Mouse (Mus musculus) heart, adult 18-20 months (tissue): ENCODE data around the gene 4833439L19Rik. TPM values are rescaled to one million over a fixed set of nuclear protein-coding genes. Genes with fewer than 3 reads are reported as not detected.
A peak's percentile ranks its signal among the peaks of the same experiment; 100 is the strongest.

Experiments
- DNase-seq, 2 experiments: peaks; one replicate each; pipeline ENCODE4 v3.0.0; 2021 to 2022; ENCODE audit warnings: mixed read lengths in 1 of 2
- microRNA-seq, 2 experiments: library from miRNA; unstranded; fragments of <30 nt; microRNA quantifications; one replicate each; pipeline ENCODE4 v1.2.0; 2022
- total RNA-seq, 2 experiments: library from RNA; stranded (reverse); gene quantifications; 2 replicates each; pipeline ENCODE4 v1.2.3; 2021

4833439L19Rik gene
- total RNA-seq, 2 experiments from 2014 or later, result 94.5 to 102 TPM

DNA sequence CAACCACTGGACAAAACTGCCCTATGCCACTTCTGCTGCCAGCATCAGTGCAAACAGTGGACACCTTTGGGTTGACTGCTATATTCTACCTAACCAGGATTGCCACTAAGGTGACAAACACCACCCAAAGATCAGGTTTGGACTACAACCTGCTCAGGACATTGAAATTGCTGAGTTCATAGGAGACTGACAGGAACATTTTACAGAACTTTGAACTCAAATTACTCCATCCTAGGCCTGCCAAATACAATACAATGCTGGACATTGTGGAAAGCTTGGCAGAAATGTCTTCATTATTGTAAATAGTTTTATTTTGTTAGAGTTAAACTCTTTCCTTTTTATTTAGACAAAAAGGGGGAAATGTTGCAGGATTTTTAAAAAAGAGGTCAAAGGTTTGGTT, 44.1 kb downstream of the 4833439L19Rik start:
- DNase-seq, result no peak

- peak in 1 of 2 experiments; percentile 17 for DNase-seq
These were observed 45.0 kb downstream of the 4833439L19Rik start for GRCm38 (mm10) chr13:54520221-54520620.

DNA sequence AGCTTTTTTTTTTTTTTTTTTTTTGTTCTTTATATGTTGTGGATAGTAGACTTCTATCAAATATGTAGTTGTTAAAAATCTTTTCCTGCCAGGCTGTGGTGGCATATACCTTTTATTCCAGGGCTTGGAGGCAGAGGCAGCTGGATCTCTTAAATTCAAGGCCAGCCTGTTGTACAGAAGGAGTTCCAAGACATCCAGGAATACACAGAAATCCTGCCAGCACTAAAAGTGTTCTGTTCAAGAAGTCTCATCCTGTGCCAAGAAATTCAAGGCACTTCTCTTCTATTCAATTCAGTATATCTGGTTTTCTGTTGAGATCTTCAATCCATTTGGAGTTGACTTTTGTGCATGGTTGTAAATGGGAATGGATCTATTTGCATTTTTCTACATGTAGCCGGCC, 59.3 kb downstream of the 4833439L19Rik start:
- no peak for DNase-seq

DNA sequence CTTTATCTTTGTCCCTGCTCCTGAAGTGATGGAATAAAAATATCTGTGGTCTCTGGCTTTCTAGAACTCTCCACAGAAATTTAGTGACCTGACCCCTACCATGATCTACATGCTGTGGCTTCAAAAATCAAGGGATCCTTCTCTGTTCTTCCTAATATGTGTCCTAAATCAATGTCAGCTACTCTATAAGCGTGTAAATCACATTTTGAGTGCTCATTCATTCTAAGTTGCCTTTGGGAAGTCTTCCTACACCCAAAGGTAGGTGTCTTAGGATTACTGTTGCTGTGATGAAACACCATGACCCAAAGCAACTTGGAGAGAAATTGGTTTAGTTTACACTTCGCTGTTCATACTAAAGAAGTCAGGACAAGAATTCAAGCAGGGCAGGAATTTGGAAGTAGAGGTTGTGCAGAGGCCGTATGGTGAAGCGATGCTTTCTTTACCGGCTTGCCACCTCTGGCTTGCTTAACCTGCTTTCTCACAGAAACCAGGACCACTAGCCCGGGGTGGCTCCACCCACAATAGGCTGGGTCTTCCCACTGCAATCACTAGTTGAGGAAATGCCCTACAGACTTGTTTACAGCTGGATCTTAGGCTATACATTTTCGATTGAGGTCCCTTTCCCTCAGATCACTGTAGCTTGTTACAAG, 60.5 kb downstream of the 4833439L19Rik start:
- no peak for DNase-seq

DNA sequence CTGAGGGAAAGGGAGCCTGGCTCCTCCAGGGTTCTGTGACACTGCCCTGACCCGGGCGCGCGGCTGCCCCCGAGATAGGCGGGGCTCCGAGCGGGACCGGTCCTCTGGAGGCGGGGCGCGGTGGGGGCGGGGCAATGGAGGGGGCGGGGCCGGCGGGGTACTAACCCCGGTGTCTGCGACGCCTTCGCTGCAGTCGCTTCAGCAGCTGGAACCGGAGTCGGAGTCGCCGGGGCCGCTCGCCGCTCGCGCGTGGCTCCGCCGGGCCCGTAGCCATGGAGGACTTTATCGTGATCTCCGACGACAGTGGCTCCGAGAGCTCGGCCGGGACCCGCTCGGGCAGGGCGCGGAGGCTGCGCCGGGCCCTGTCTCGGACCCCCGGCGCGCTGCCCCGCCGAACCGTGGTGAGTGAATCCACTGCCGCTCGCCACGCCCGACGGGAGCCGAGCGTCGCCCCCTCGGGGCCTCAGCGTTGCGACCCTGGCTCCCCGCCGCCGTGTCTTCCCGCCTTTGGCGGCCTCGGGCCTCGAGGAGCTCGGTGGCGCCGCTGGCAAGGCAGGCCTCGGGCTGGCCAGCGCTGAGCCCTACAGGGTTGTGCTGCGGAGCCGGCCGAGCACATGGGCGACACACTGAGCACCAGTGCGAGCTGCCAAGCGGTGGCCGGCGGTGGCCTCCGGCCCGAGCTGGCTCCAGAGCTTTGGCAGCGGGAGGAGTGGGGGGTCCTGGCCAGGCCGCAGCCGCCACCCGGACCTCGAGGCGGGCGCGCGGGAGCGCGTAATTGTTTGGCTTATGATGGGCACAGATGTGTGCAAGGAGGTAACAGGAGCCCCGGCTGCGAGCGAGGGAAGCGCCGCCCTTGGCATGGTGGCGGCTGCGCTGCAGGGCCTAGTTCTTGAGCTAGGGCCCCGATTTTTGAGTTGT, 61.4 kb downstream of the 4833439L19Rik start, which contains the start of gene Simc1:
TSS of gene Simc1 (plus strand) at position 176 of the 918 bp plus-strand sequence.
- DNase-seq, result peak; percentile 80 to 83

DNA sequence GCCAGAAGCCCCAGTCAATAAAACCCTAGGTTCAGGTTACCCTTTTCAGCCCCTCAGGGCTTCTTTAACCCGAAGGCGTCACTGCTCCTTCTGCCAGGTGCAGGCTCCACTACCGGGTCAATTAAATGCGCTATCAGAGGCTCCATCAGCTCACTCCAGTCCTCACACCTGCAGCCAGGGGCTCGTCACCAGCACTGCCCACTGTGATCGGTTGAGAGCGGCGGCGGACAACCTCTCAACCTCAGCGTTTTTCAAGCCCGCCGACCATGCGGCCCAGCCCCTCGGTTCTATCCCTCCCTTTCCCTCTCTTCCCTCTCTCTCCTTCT, 62.0 kb downstream of the 4833439L19Rik start:
- DNase-seq, result no peak

- no peak for DNase-seq
These were observed 63.1 kb downstream of the 4833439L19Rik start for GRCm38 (mm10) chr13:54501957-54502690.

DNA sequence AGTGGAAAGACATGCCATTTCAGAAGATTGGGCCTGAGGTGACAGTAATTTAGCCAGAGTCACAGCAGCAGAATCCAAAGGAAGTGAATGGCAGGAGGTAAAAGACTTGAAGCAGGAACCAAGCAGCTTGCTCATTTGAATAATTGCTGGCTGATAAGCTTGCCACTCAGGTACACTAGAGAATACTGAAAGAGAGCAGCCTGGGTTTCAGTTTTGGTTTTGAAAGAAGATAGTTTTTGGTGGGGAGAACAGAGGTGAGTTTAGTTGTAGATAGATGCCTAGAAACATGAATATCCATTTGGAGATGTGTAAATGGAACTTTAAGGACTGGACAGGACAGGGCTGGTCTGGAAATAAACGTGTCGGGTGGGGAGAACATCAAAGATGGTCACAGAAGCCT, 63.9 kb downstream of the 4833439L19Rik start:
- DNase-seq, result no peak

Small RNA genes within 50 kb of the gene (microRNA-seq; reads per million reads assigned to microRNA genes)
- gene Gm24195, result 0 reads per million in 2 experiments

Other genes starting within 250 kb of the 4833439L19Rik start
- gene Cplx2, start 194.1 kb downstream of the 4833439L19Rik start, total RNA-seq, result 1 to 10 TPM; 2.0 to 2.5 TPM
- gene Thoc3, start 96.6 kb downstream of the 4833439L19Rik start, total RNA-seq, result 10 to 100 TPM; 21.4 to 21.8 TPM
- 1 to 10 TPM; 1.5 to 3.4 TPM for gene Simc1, start 61.7 kb downstream of the 4833439L19Rik start, total RNA-seq
- 1 to 10 TPM; 5.0 to 5.3 TPM for gene Arl10, start 9.6 kb upstream of the 4833439L19Rik start, total RNA-seq
- gene Nop16, start 24.7 kb upstream of the 4833439L19Rik start, total RNA-seq, result 10 to 100 TPM; 13.7 to 16.4 TPM
- gene Higd2a, start 24.8 kb upstream of the 4833439L19Rik start, total RNA-seq, result 100 to 1,000 TPM; 185 to 190 TPM
- gene Cltb, start 45.9 kb upstream of the 4833439L19Rik start, total RNA-seq, result 10 to 100 TPM; 87.8 to 97.2 TPM
- gene Faf2, start 56.3 kb upstream of the 4833439L19Rik start, total RNA-seq, result 10 to 100 TPM; 23.1 to 26.4 TPM
- gene Rnf44, start 128.5 kb upstream of the 4833439L19Rik start, total RNA-seq, result 10 to 100 TPM; 55.1 to 55.9 TPM
- not detected for gene Cdhr2, start 136.0 kb upstream of the 4833439L19Rik start, total RNA-seq
- not detected for gene Gprin1, start 184.4 kb upstream of the 4833439L19Rik start, total RNA-seq
- gene Sncb, start 201.2 kb upstream of the 4833439L19Rik start, total RNA-seq, result not detected
- not detected for gene Eif4e1b, start 218.6 kb upstream of the 4833439L19Rik start, total RNA-seq
- gene Tspan17, start 223.9 kb upstream of the 4833439L19Rik start, total RNA-seq, result 10 to 100 TPM; 17.7 to 22.0 TPM